Mouse (Mus musculus): ENCODE data around the gene Aadac. TPM values are rescaled to one million over a fixed set of nuclear protein-coding genes. Genes with fewer than 3 reads are reported as not detected.

Aadac gene
- polyA plus RNA-seq (2014; fragmentation: Nextera tagmentation; extraction: Ambion mirVana), result 0.36 and 0.38 TPM in 2 replicates

DNA sequence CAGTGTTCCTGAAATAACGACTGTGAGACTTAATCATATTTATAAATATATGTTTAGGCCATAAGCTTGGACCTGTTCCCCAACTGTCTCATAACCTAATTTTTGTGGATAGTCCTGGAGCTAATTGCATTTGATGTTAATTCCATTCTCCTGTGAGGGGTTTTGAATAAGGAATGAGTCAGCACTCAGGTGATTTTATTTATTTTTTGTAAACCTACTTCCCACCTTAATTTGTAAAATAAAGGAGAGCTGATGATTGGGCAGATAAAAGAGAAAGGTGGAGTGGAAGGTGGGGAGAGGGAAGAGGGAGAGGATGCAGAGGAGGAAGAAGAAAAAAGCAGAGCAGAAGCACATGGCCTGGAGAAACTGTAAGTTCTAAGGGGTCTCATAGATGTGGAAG is at the start of gene Aadac:
Aadac (plus strand) TSS at position 301 of the 400 bp plus-strand sequence.
- Histone ChIP-seq H3K9ac (no peak within 1 kb of the TSS), H3K4me2 (no peak within 1 kb of the TSS), H3K27me3 (ENCODE audit: insufficient read depth, low read length) (no peaks in the 10 kb centered on the region), H3K27ac (ENCODE audit: low read depth) (no peak within 1 kb of the TSS), H3K9me3 (ENCODE audit: low read depth, low read length) (no peaks in the 10 kb centered on the region), H3K4me3 (ENCODE audit: low read depth, low read length) (no peak within 1 kb of the TSS), H3K4me1 (ENCODE audit: insufficient read depth) (no peaks in the 10 kb centered on the region), H3K36me3 (ENCODE audit: insufficient read depth) (no peaks in the 10 kb centered on the region)
- TF ChIP-seq CTCF (IDR thresholded peaks at IDR 0.05; ENCODE audit: low read depth), result no peak
- WGBS, result 81% methylated on average over 1 of the region's 1 CpGs
- ATAC-seq (ENCODE audit: insufficient read depth) (no peak), DNase-seq (no peak)

- H3K36me3 ChIP-seq (ENCODE audit: insufficient read depth), result no peaks in the 10 kb centered on the region
- H3K9me3 ChIP-seq (ENCODE audit: low read depth, low read length), result no peaks in the 10 kb centered on the region
- no peak overlapping the region for H3K27ac ChIP-seq (ENCODE audit: low read depth)
- no peaks in the 10 kb centered on the region for H3K4me1 ChIP-seq (ENCODE audit: insufficient read depth)
- no peaks in the 10 kb centered on the region for H3K27me3 ChIP-seq (ENCODE audit: insufficient read depth, low read length)
- no peak overlapping the region for H3K4me3 ChIP-seq (ENCODE audit: low read depth, low read length)
- no peak overlapping the region for H3K4me2 ChIP-seq
- TF ChIP-seq CTCF (IDR thresholded peaks at IDR 0.05; ENCODE audit: low read depth), result no peak
- ATAC-seq (ENCODE audit: insufficient read depth) (no peak), DNase-seq (no peak)
- no peak overlapping the region for H3K9ac ChIP-seq
These were observed 21.9 kb upstream of the Aadac start for GRCm38 (mm10) chr3:60003622-60004021.

DNA sequence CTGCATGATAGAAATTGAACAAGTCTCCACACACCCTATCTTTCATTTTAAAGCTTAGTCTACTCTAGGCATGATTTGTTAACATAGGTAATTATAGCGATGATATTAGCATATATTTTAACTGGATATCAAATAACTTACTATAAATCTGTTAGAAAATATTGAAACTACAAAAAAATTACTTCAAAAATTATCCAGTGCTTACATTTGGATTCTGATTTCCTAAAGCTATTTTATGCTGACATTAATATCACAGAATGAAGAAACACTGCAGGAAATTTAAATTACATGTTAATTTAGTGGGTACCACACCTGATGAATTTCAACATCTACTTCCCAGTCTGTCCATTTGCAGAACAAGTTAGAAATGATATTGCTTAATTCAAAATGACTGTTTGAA is 19.1 kb upstream of the Aadac start, which contains the start of gene Aadacl2:
Aadacl2 (plus strand) TSS at position 301 of the 400 bp plus-strand sequence.
- Histone ChIP-seq H3K27me3 (ENCODE audit: insufficient read depth, low read length) (no peaks in the 10 kb centered on the region), H3K4me1 (ENCODE audit: insufficient read depth) (no peaks in the 10 kb centered on the region), H3K4me2 (no peak within 1 kb of the TSS), H3K9me3 (ENCODE audit: low read depth, low read length) (no peaks in the 10 kb centered on the region), H3K9ac (no peak within 1 kb of the TSS), H3K27ac (ENCODE audit: low read depth) (no peak within 1 kb of the TSS), H3K36me3 (ENCODE audit: insufficient read depth) (no peaks in the 10 kb centered on the region), H3K4me3 (ENCODE audit: low read depth, low read length) (no peak within 1 kb of the TSS)
- 55% methylated on average over 1 of the region's 1 CpGs for WGBS
- no peak for TF ChIP-seq CTCF (IDR thresholded peaks at IDR 0.05; ENCODE audit: low read depth)
- ATAC-seq (ENCODE audit: insufficient read depth) (no peak), DNase-seq (no peak)

DNA sequence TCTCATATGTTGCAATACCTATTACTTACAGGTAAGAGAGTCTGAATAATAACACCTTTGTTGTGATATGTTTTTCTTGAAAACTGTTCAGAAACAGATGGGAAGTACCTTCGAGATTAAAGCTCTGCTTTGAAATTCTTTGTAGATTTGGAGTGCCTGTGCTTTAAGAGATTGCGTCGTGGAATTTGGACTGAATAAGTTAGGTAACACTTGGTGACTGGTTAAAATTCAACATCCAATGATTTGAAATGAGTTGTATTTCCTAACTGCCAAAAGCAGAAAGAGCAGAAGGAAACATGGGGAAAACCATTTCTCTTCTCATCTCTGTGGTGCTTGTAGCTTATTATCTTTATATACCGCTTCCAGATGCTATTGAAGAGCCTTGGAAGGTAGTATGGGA is 6.0 kb downstream of the Aadac start:
- Histone ChIP-seq H3K27me3 (ENCODE audit: insufficient read depth, low read length) (no peaks in the 10 kb centered on the region), H3K9ac (no peak overlapping the region), H3K36me3 (ENCODE audit: insufficient read depth) (no peaks in the 10 kb centered on the region), H3K4me3 (ENCODE audit: low read depth, low read length) (no peak overlapping the region), H3K4me2 (no peak overlapping the region), H3K9me3 (ENCODE audit: low read depth, low read length) (no peaks in the 10 kb centered on the region), H3K27ac (ENCODE audit: low read depth) (no peak overlapping the region), H3K4me1 (ENCODE audit: insufficient read depth) (no peaks in the 10 kb centered on the region)
- DNase-seq (no peak), ATAC-seq (ENCODE audit: insufficient read depth) (no peak)
- 66% methylated on average over 4 of the region's 4 CpGs for WGBS
- TF ChIP-seq CTCF (IDR thresholded peaks at IDR 0.05; ENCODE audit: low read depth), result no peak

- no peaks in the 10 kb centered on the region for H3K36me3 ChIP-seq (ENCODE audit: insufficient read depth)
- no peak for TF ChIP-seq CTCF (IDR thresholded peaks at IDR 0.05; ENCODE audit: low read depth)
- H3K4me1 ChIP-seq (ENCODE audit: insufficient read depth), result no peaks in the 10 kb centered on the region
- no peaks in the 10 kb centered on the region for H3K27me3 ChIP-seq (ENCODE audit: insufficient read depth, low read length)
- 54% methylated on average over 3 of the region's 3 CpGs for WGBS
- ATAC-seq (ENCODE audit: insufficient read depth) (no peak), DNase-seq (peak; percentile 13)
- no peak overlapping the region for H3K4me2 ChIP-seq
- no peak overlapping the region for H3K27ac ChIP-seq (ENCODE audit: low read depth)
- H3K9ac ChIP-seq, result no peak overlapping the region
- H3K9me3 ChIP-seq (ENCODE audit: low read depth, low read length), result no peaks in the 10 kb centered on the region
- no peak overlapping the region for H3K4me3 ChIP-seq (ENCODE audit: low read depth, low read length)
These were observed 20.9 kb downstream of the Aadac start for GRCm38 (mm10) chr3:60046221-60046913.

DNA sequence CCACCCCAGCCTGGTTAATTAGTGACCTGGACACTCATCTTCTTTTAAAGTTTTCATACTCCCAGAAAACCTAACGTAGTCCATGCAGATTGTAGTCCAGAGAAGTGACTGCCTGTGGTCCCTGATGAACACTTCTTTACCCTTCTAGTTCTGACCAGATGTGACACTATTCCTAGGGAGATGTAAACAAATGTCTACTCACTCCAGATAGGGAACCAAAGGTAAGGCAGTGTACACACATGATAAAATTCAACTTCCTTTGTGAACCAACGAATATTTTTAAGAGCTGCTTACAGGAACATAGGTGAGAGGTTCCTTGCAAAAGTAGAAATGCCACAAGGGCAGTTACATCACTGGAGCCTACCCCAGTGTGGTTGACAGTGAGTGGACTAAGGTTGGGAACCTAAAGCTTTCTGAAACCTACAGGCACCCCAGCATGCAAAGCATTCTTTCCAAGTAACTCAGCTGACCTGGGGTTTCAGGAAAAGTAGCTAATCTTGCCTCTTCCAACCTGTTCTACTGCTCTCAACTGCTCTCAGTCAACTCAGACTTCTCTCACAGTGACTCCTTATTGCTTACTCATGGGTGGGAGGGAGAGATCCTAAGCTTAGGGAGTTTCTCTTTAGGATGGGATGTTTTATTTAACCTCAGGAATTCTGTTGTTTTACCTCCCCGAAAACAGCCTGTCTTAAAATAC is 27.9 kb downstream of the Aadac start:
- H3K4me2 ChIP-seq, result no peak overlapping the region
- ATAC-seq (ENCODE audit: insufficient read depth), result no peak
- H3K4me3 ChIP-seq (ENCODE audit: low read depth, low read length), result no peak overlapping the region
- TF ChIP-seq CTCF (IDR thresholded peaks at IDR 0.05; ENCODE audit: low read depth), result no peak
- no peaks in the 10 kb centered on the region for H3K4me1 ChIP-seq (ENCODE audit: insufficient read depth)
- no peak overlapping the region for H3K27ac ChIP-seq (ENCODE audit: low read depth)
- 59% methylated on average over 3 of the region's 3 CpGs for WGBS
- H3K36me3 ChIP-seq (ENCODE audit: insufficient read depth), result no peaks in the 10 kb centered on the region
- DNase-seq, result no peak
- no peak overlapping the region for H3K9ac ChIP-seq
- no peaks in the 10 kb centered on the region for H3K9me3 ChIP-seq (ENCODE audit: low read depth, low read length)
- no peaks in the 10 kb centered on the region for H3K27me3 ChIP-seq (ENCODE audit: insufficient read depth, low read length)

- no peak for ATAC-seq (ENCODE audit: insufficient read depth)
- Histone ChIP-seq H3K27ac (ENCODE audit: low read depth) (no peak overlapping the region), H3K4me1 (ENCODE audit: insufficient read depth) (no peaks in the 10 kb centered on the region), H3K9ac (no peak overlapping the region), H3K4me2 (no peak overlapping the region), H3K36me3 (ENCODE audit: insufficient read depth) (no peaks in the 10 kb centered on the region), H3K9me3 (ENCODE audit: low read depth, low read length) (no peaks in the 10 kb centered on the region), H3K27me3 (ENCODE audit: insufficient read depth, low read length) (no peaks in the 10 kb centered on the region), H3K4me3 (ENCODE audit: low read depth, low read length) (no peak overlapping the region)
- no peak for TF ChIP-seq CTCF (IDR thresholded peaks at IDR 0.05; ENCODE audit: low read depth)
- no peak for DNase-seq
- 81% methylated on average over 2 of the region's 2 CpGs for WGBS
These were observed 28.4 kb downstream of the Aadac start for GRCm38 (mm10) chr3:60053931-60054330.

All from lung, embryonic 14.5 days (tissue).